In genomic region chr3:105152158-105152541, GRCm38 (mm10) we compare ENCODE assay signal across 8 mouse cellular contexts.
DNase-seq lines count a peak whose midpoint lies in the region; ATAC-seq lines count a peak whose summit lies in the region.
"Had no signal": no experiment of that assay in that cellular context is flagged by ENCODE, and none has a peak within 500 bp of the region (broad histone marks: within the 10 kb centered on the region; RNA-seq: fewer than 3 reads in every experiment).

No protein-coding gene starts in this region.

- no peak for DNase-seq in forebrain, embryonic 11.5 days (ENCODE audit: low spot score)
- no peak for DNase-seq in hindbrain, embryonic 11.5 days (ENCODE audit: low spot score)
- DNase-seq in midbrain, embryonic 11.5 days (ENCODE audit: low spot score, missing footprints) = no peak

- H3K9ac ChIP-seq in forebrain, embryonic 16.5 days (replicated peaks; ENCODE audit: low read depth, low read length) = no peak overlapping the region
- H3K9ac ChIP-seq in forebrain, embryonic 11.5 days (ENCODE audit: low read length) = no peak overlapping the region
- no peak overlapping the region for H3K9ac ChIP-seq in hindbrain, embryonic 16.5 days (ENCODE audit: low read depth, low read length)
- no peak overlapping the region for H3K9ac ChIP-seq in hindbrain, embryonic 11.5 days (ENCODE audit: low read depth, low read length)
- H3K9ac ChIP-seq in midbrain, embryonic 13.5 days (replicated peaks) = no peak overlapping the region
- H3K9ac ChIP-seq in midbrain, embryonic 11.5 days (ENCODE audit: low read length) = no peak overlapping the region
- no peak overlapping the region for H3K9ac ChIP-seq in neural tube, embryonic 15.5 days (replicated peaks)
- H3K9ac ChIP-seq: forebrain, embryonic 15.5 days had no signal

- H3K27me3 ChIP-seq in forebrain, embryonic 16.5 days (replicated peaks; ENCODE audit: control insufficient read depth, insufficient read depth, low read length) = no peaks in the 10 kb centered on the region
- H3K27me3 ChIP-seq in forebrain, embryonic 11.5 days (ENCODE audit: control insufficient read depth, insufficient read depth, low read length) = no peaks in the 10 kb centered on the region
- H3K27me3 ChIP-seq in hindbrain, embryonic 16.5 days (replicated peaks; ENCODE audit: control insufficient read depth, insufficient read depth, low read length) = no peaks in the 10 kb centered on the region
- H3K27me3 ChIP-seq in hindbrain, embryonic 11.5 days (ENCODE audit: control insufficient read depth, insufficient read depth, low read length) = no peaks in the 10 kb centered on the region
- no peaks in the 10 kb centered on the region for H3K27me3 ChIP-seq in midbrain, embryonic 13.5 days
- no peaks in the 10 kb centered on the region for H3K27me3 ChIP-seq in midbrain, embryonic 11.5 days (ENCODE audit: control insufficient read depth, insufficient read depth, low read length)
- H3K27me3 ChIP-seq in neural tube, embryonic 15.5 days (replicated peaks) = no peaks in the 10 kb centered on the region
- H3K27me3 ChIP-seq: forebrain, embryonic 15.5 days had no signal

- 13% methylated on average over 1 of the region's 1 CpGs for WGBS in forebrain, embryonic 16.5 days
- WGBS in forebrain, embryonic 11.5 days = 0% methylated on average over 1 of the region's 1 CpGs
- 16% methylated on average over 1 of the region's 1 CpGs for WGBS in hindbrain, embryonic 16.5 days
- 18% methylated on average over 1 of the region's 1 CpGs for whole genome bisulfite sequencing in hindbrain, embryonic 11.5 days
- WGBS in midbrain, embryonic 13.5 days = 25% methylated on average over 1 of the region's 1 CpGs
- WGBS in midbrain, embryonic 11.5 days = 5% methylated on average over 1 of the region's 1 CpGs
- WGBS in neural tube, embryonic 15.5 days = 3% methylated on average over 1 of the region's 1 CpGs

- peaks cover 3% of the 10 kb centered on the region for H3K4me1 ChIP-seq in forebrain, embryonic 16.5 days (replicated peaks; ENCODE audit: control insufficient read depth, insufficient read depth, low read length)
- no peaks in the 10 kb centered on the region for H3K4me1 ChIP-seq in forebrain, embryonic 11.5 days (replicated peaks; ENCODE audit: control insufficient read depth, insufficient read depth, low read length)
- peaks cover 11% of the 10 kb centered on the region for H3K4me1 ChIP-seq in hindbrain, embryonic 16.5 days (ENCODE audit: control insufficient read depth, insufficient read depth, low read depth, low read length)
- H3K4me1 ChIP-seq in hindbrain, embryonic 11.5 days (replicated peaks; ENCODE audit: control insufficient read depth, insufficient read depth, low read length) = no peaks in the 10 kb centered on the region
- H3K4me1 ChIP-seq in midbrain, embryonic 13.5 days (replicated peaks) = peaks cover 9% of the 10 kb centered on the region
- H3K4me1 ChIP-seq in midbrain, embryonic 11.5 days (ENCODE audit: control insufficient read depth, insufficient read depth, low read length) = no peaks in the 10 kb centered on the region
- peaks cover 11% of the 10 kb centered on the region for H3K4me1 ChIP-seq in neural tube, embryonic 15.5 days

- H3K4me3 ChIP-seq in forebrain, embryonic 16.5 days (replicated peaks; ENCODE audit: low read length) = no peak overlapping the region
- no peak overlapping the region for H3K4me3 ChIP-seq in forebrain, embryonic 11.5 days (ENCODE audit: low read depth, low read length)
- H3K4me3 ChIP-seq in hindbrain, embryonic 16.5 days (ENCODE audit: low read length) = no peak overlapping the region
- H3K4me3 ChIP-seq in hindbrain, embryonic 11.5 days (ENCODE audit: low read depth, low read length) = no peak overlapping the region
- H3K4me3 ChIP-seq in midbrain, embryonic 13.5 days (replicated peaks) = no peak overlapping the region
- H3K4me3 ChIP-seq in midbrain, embryonic 11.5 days (ENCODE audit: low read depth, low read length) = no peak overlapping the region
- no peak overlapping the region for H3K4me3 ChIP-seq in neural tube, embryonic 15.5 days (replicated peaks)
- H3K4me3 ChIP-seq: forebrain, embryonic 15.5 days had no signal

- no peak overlapping the region for H3K4me2 ChIP-seq in forebrain, embryonic 16.5 days (ENCODE audit: low read length)
- no peak overlapping the region for H3K4me2 ChIP-seq in forebrain, embryonic 11.5 days (ENCODE audit: low read depth, low read length, severe bottlenecking)
- no peak overlapping the region; the same call in 1 of the 2 replicates for H3K4me2 ChIP-seq in hindbrain, embryonic 16.5 days (ENCODE audit: low read length)
- no peak overlapping the region for H3K4me2 ChIP-seq in hindbrain, embryonic 11.5 days (replicated peaks; ENCODE audit: low read depth, low read length)
- 0 out of 2 replicates have a peak overlapping the region, but pooled peaks have one; percentile 11 for H3K4me2 ChIP-seq in midbrain, embryonic 13.5 days (replicated peaks)
- no peak overlapping the region for H3K4me2 ChIP-seq in midbrain, embryonic 11.5 days
- H3K4me2 ChIP-seq in neural tube, embryonic 15.5 days = peak overlapping the region; percentile 11; the same call in 1 of the 2 replicates
- H3K4me2 ChIP-seq: forebrain, embryonic 15.5 days had no signal

- no peak overlapping the region for H3K27ac ChIP-seq in forebrain, embryonic 16.5 days (ENCODE audit: low read length)
- H3K27ac ChIP-seq in forebrain, embryonic 11.5 days (ENCODE audit: low read depth, low read length) = no peak overlapping the region
- no peak overlapping the region for H3K27ac ChIP-seq in hindbrain, embryonic 16.5 days (ENCODE audit: low read depth, low read length)
- H3K27ac ChIP-seq in hindbrain, embryonic 11.5 days (ENCODE audit: low read depth, low read length) = no peak overlapping the region
- no peak overlapping the region for H3K27ac ChIP-seq in midbrain, embryonic 13.5 days
- H3K27ac ChIP-seq in midbrain, embryonic 11.5 days (ENCODE audit: low read depth, low read length) = no peak overlapping the region
- no peak overlapping the region for H3K27ac ChIP-seq in neural tube, embryonic 15.5 days (replicated peaks)
- H3K27ac ChIP-seq: forebrain, embryonic 15.5 days had no signal

- H3K36me3 ChIP-seq in forebrain, embryonic 16.5 days (ENCODE audit: control insufficient read depth, insufficient read depth) = no peaks in the 10 kb centered on the region
- no peaks in the 10 kb centered on the region for H3K36me3 ChIP-seq in forebrain, embryonic 11.5 days (ENCODE audit: control insufficient read depth, insufficient read depth, low read length)
- no peaks in the 10 kb centered on the region for H3K36me3 ChIP-seq in hindbrain, embryonic 16.5 days (ENCODE audit: control insufficient read depth, insufficient read depth, low read length)
- H3K36me3 ChIP-seq in hindbrain, embryonic 11.5 days (ENCODE audit: control insufficient read depth, insufficient read depth, low read length) = no peaks in the 10 kb centered on the region
- no peaks in the 10 kb centered on the region for H3K36me3 ChIP-seq in midbrain, embryonic 13.5 days
- no peaks in the 10 kb centered on the region for H3K36me3 ChIP-seq in midbrain, embryonic 11.5 days (ENCODE audit: control insufficient read depth, insufficient read depth, low read length)
- H3K36me3 ChIP-seq in neural tube, embryonic 15.5 days = no peaks in the 10 kb centered on the region
- H3K36me3 ChIP-seq: forebrain, embryonic 15.5 days had no signal

- no peaks in the 10 kb centered on the region for H3K9me3 ChIP-seq in forebrain, embryonic 16.5 days (ENCODE audit: control insufficient read depth, low read length)
- no peaks in the 10 kb centered on the region for H3K9me3 ChIP-seq in forebrain, embryonic 11.5 days (ENCODE audit: control insufficient read depth, low read length)
- no peaks in the 10 kb centered on the region for H3K9me3 ChIP-seq in hindbrain, embryonic 16.5 days (ENCODE audit: control insufficient read depth, low read length)
- no peaks in the 10 kb centered on the region for H3K9me3 ChIP-seq in hindbrain, embryonic 11.5 days (ENCODE audit: control insufficient read depth, low read length)
- H3K9me3 ChIP-seq in midbrain, embryonic 13.5 days = no peaks in the 10 kb centered on the region
- H3K9me3 ChIP-seq in midbrain, embryonic 11.5 days (ENCODE audit: control insufficient read depth, low read length) = no peaks in the 10 kb centered on the region
- H3K9me3 ChIP-seq in neural tube, embryonic 15.5 days (replicated peaks) = no peaks in the 10 kb centered on the region
- H3K9me3 ChIP-seq: forebrain, embryonic 15.5 days had no signal

- 0 out of 2 replicates have a peak, but pooled peaks have one; percentile 4 for ATAC-seq in forebrain, embryonic 16.5 days
- ATAC-seq in forebrain, embryonic 11.5 days (replicated peaks; ENCODE audit: low FRiP score) = no peak
- peak; percentile 42 for ATAC-seq in hindbrain, embryonic 16.5 days
- no peak for ATAC-seq in hindbrain, embryonic 11.5 days (ENCODE audit: low FRiP score)
- ATAC-seq in midbrain, embryonic 13.5 days = no peak
- ATAC-seq in midbrain, embryonic 11.5 days (ENCODE audit: low FRiP score) = no peak
- ATAC-seq in neural tube, embryonic 15.5 days (ENCODE audit: low FRiP score) = no peak

Comparison
In these comparisons a context has a peak if more than half of its experiments do, and no peak if none do; other contexts are left out.
1. ATAC-seq: peak in forebrain, embryonic 16.5 days (single experiment) and hindbrain, embryonic 16.5 days (single experiment); none in forebrain, embryonic 11.5 days (single experiment), hindbrain, embryonic 11.5 days (single experiment), midbrain, embryonic 13.5 days (single experiment), midbrain, embryonic 11.5 days (single experiment) and neural tube, embryonic 15.5 days (single experiment).
2. H3K4me2 ChIP-seq: peak in midbrain, embryonic 13.5 days (single experiment) and neural tube, embryonic 15.5 days (single experiment); none in forebrain, embryonic 16.5 days (single experiment), forebrain, embryonic 11.5 days (single experiment), hindbrain, embryonic 16.5 days (single experiment), hindbrain, embryonic 11.5 days (single experiment) and midbrain, embryonic 11.5 days (single experiment).